9 mouse cellular contexts compared by ENCODE assay signal in the genomic region with DNA sequence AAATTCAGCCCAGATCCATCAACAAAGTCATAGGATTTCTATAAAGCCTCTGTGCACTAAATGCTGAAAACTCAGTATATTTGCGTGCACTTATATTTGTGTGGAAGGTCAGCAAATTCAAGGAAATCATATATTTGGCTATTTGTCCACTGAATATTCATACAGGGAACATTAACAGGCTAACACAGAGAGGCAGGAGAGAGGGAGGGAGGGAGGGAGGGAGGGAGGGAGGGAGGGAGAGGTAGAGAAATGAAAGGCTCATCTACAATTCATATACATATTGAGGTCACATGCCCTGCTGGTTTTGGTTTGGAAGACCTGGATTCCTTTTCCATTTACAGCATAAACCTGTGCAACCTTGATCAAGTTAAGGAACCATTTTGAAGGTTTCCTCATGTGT.
DNase-seq lines count a peak whose midpoint lies in the region; ATAC-seq and TF ChIP-seq lines count a peak whose summit lies in the region.
"Had no signal": no experiment of that assay in that cellular context is flagged by ENCODE, and none has a peak within 500 bp of the region (broad histone marks: within the 10 kb centered on the region; RNA-seq: fewer than 3 reads in every experiment).

No protein-coding gene starts in this region.

- H3K27me3 ChIP-seq in cerebellum, adult 2 months (ENCODE audit: control insufficient read depth, insufficient read depth, low read length) = no peaks in the 10 kb centered on the region
- no peaks in the 10 kb centered on the region for H3K27me3 ChIP-seq in lung, postnatal 0 days (replicated peaks; ENCODE audit: insufficient read depth, low read length)
- no peaks in the 10 kb centered on the region for H3K27me3 ChIP-seq in limb, embryonic 12.5 days
- H3K27me3 ChIP-seq: Patski had no signal

- no peak for DNase-seq in cerebellum, adult 2 months
- DNase-seq in cerebellum, postnatal 25 days = no peak
- DNase-seq in lung, postnatal 0 days (ENCODE audit: low spot score) = no peak
- DNase-seq in lung, postnatal 14 days = no peak
- no peak for DNase-seq in thymus, adult 18-20 months
- DNase-seq in adrenal gland, postnatal 36 days = no peak

- no peak for TF ChIP-seq CTCF in cerebellum, adult 2 months (IDR thresholded peaks at IDR 0.05; ENCODE audit: borderline replicate concordance, insufficient read depth, low read depth, low read length)
- no peak for TF ChIP-seq CTCF in lung, postnatal 0 days (IDR thresholded peaks at IDR 0.05)
- no peak for TF ChIP-seq CTCF in olfactory bulb, adult 2 months (IDR thresholded peaks at IDR 0.05; ENCODE audit: insufficient read depth, low read depth, low read length)

- H3K36me3 ChIP-seq in lung, postnatal 0 days (ENCODE audit: insufficient read depth, low read length) = no peaks in the 10 kb centered on the region
- H3K36me3 ChIP-seq in limb, embryonic 12.5 days = no peaks in the 10 kb centered on the region

- no peak for TF ChIP-seq EP300 in lung, postnatal 0 days (IDR thresholded peaks at IDR 0.05)

- TF ChIP-seq POLR2A in cerebellum, adult 2 months (IDR thresholded peaks at IDR 0.05; ENCODE audit: borderline replicate concordance, insufficient read depth, low read length) = no peak
- TF ChIP-seq POLR2A in olfactory bulb, adult 2 months (IDR thresholded peaks at IDR 0.05; ENCODE audit: insufficient read depth, low read depth, low read length) = no peak

- H3K4me1 ChIP-seq in cerebellum, adult 2 months (ENCODE audit: control insufficient read depth, insufficient read depth, low read length) = no peaks in the 10 kb centered on the region
- no peaks in the 10 kb centered on the region for H3K4me1 ChIP-seq in lung, postnatal 0 days (ENCODE audit: insufficient read depth, low read depth, low read length)
- H3K4me1 ChIP-seq in limb, embryonic 12.5 days (replicated peaks) = no peaks in the 10 kb centered on the region
- H3K4me1 ChIP-seq in olfactory bulb, adult 2 months (ENCODE audit: control insufficient read depth, insufficient read depth, low read length) = no peaks in the 10 kb centered on the region

- no peaks in the 10 kb centered on the region for H3K9me3 ChIP-seq in lung, postnatal 0 days (ENCODE audit: low read length)
- no peaks in the 10 kb centered on the region for H3K9me3 ChIP-seq in limb, embryonic 12.5 days

- 85% methylated on average over 1 of the region's 1 CpGs for WGBS in cerebellum, adult 2 months
- WGBS in lung, postnatal 0 days = 89% methylated on average over 1 of the region's 1 CpGs
- WGBS in limb, embryonic 12.5 days = 92% methylated on average over 1 of the region's 1 CpGs
- WGBS in olfactory bulb, adult 2 months = 88% methylated on average over 1 of the region's 1 CpGs

- H3K4me2 ChIP-seq in lung, postnatal 0 days (replicated peaks; ENCODE audit: low read depth, low read length) = peak overlapping the region; percentile 52; the same call in 1 of the 2 replicates
- H3K4me2 ChIP-seq in limb, embryonic 12.5 days = peak overlapping the region; percentile 70

- no peak overlapping the region for H3K9ac ChIP-seq in lung, postnatal 0 days (replicated peaks; ENCODE audit: low read depth)
- no peak overlapping the region for H3K9ac ChIP-seq in limb, embryonic 12.5 days (replicated peaks)

- no peak overlapping the region for H3K27ac ChIP-seq in cerebellum, adult 2 months (ENCODE audit: insufficient read depth, low read length)
- no peak overlapping the region for H3K27ac ChIP-seq in lung, postnatal 0 days (ENCODE audit: low read length)
- H3K27ac ChIP-seq in limb, embryonic 12.5 days = no peak overlapping the region
- H3K27ac ChIP-seq in olfactory bulb, adult 2 months (ENCODE audit: insufficient read depth, low read depth, low read length) = no peak overlapping the region

- no peak for ATAC-seq in lung, postnatal 0 days
- no peak for ATAC-seq in limb, embryonic 12.5 days (ENCODE audit: insufficient number of reproducible peaks, insufficient read depth, low FRiP score, low TSS enrichment, low read depth)
- ATAC-seq: Patski had no signal

- peak overlapping the region; percentile 55 for H3K4me3 ChIP-seq in cerebellum, adult 2 months (replicated peaks; ENCODE audit: insufficient read depth, low read depth, low read length)
- peak overlapping the region; percentile 21; the same call in 1 of the 2 replicates for H3K4me3 ChIP-seq in lung, postnatal 0 days (ENCODE audit: low read depth, low read length)
- H3K4me3 ChIP-seq in limb, embryonic 12.5 days (replicated peaks) = peak overlapping the region; percentile 43; the same call in 1 of the 2 replicates
- peak overlapping the region; percentile 48; the same call in 1 of the 2 replicates for H3K4me3 ChIP-seq in olfactory bulb, adult 2 months (ENCODE audit: insufficient read depth, low read depth, low read length)
